In the genomic region with DNA sequence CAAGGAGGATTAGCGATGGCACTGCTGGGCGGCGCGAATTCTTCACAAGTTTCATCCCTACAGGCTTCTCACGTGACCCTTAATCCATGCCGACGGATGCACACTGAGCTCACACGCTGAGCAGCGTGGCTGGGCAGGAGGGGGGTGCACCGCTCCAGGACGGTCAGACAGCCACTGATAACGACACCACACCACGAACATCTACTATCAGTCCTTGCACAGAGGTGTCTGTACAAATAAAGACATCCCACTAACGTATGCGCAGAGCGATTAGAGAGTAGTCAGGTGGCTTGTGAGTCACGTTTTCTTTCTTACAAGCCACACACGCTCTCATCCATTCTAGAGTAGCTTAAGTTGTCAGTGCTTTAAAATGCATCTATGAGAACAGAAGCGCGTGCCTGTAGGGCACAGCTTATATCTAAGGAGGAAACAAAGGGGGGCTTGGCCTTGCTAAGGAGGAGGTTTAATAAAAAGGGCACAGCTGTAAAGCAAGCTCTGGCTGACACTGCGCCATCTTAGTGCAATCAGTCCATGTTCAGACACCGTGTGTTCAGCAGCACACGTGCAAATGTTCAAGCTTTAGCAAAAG, we compare ENCODE assay signal across 9 mouse cellular contexts. TPM values are rescaled to one million over a fixed set of nuclear protein-coding genes. Genes with fewer than 3 reads are reported as not detected.
DNase-seq lines count a peak whose midpoint lies in the region; ATAC-seq and TF ChIP-seq lines count a peak whose summit lies in the region.
"Had no signal": no experiment of that assay in that cellular context is flagged by ENCODE, and none has a peak within 500 bp of the region (broad histone marks: within the 10 kb centered on the region; RNA-seq: fewer than 3 reads in every experiment).

No protein-coding gene starts in this region.

- H3K9me3 ChIP-seq in kidney, embryonic 14.5 days (ENCODE audit: control insufficient read depth, low read length) = no peaks in the 10 kb centered on the region
- peaks cover 15% of the 10 kb centered on the region for H3K9me3 ChIP-seq in liver, embryonic 12.5 days (replicated peaks)
- H3K9me3 ChIP-seq: limb, embryonic 15.5 days had no signal

- H3K4me2 ChIP-seq in kidney, embryonic 14.5 days (replicated peaks; ENCODE audit: low read depth, low read length) = no peak overlapping the region
- peak overlapping the region; percentile 59 for H3K4me2 ChIP-seq in liver, embryonic 12.5 days
- H3K4me2 ChIP-seq: limb, embryonic 15.5 days had no signal

- WGBS in kidney, embryonic 14.5 days = 26% methylated on average over 23 of the region's 23 CpGs
- 8% methylated on average over 23 of the region's 23 CpGs for whole genome bisulfite sequencing in liver, embryonic 12.5 days (ENCODE audit: insufficient replicate concordance)

- H3K4me1 ChIP-seq in kidney, embryonic 14.5 days (ENCODE audit: control insufficient read depth, insufficient read depth, low read length) = no peaks in the 10 kb centered on the region
- peaks cover 43% of the 10 kb centered on the region for H3K4me1 ChIP-seq in liver, embryonic 12.5 days
- H3K4me1 ChIP-seq: limb, embryonic 15.5 days had no signal

- H3K9ac ChIP-seq in kidney, embryonic 14.5 days (ENCODE audit: low read depth, low read length) = no peak overlapping the region
- H3K9ac ChIP-seq in liver, embryonic 12.5 days = peak overlapping the region; percentile 43
- H3K9ac ChIP-seq: limb, embryonic 15.5 days had no signal

- H3K27ac ChIP-seq in kidney, embryonic 14.5 days (ENCODE audit: low read depth, low read length) = no peak overlapping the region
- peak overlapping the region; percentile 92 for H3K27ac ChIP-seq in liver, embryonic 12.5 days
- no peak overlapping the region for H3K27ac ChIP-seq in left cerebral cortex, adult 2 months
- H3K27ac ChIP-seq: limb, embryonic 15.5 days had no signal

- intact Hi-C loops in left cerebral cortex, adult 2 months (cut with DNase I) = no loop called here

- H3K27me3 ChIP-seq in kidney, embryonic 14.5 days (ENCODE audit: control insufficient read depth, insufficient read depth, low read length) = no peaks in the 10 kb centered on the region
- H3K27me3 ChIP-seq in liver, embryonic 12.5 days (replicated peaks) = no peaks in the 10 kb centered on the region
- H3K27me3 ChIP-seq: limb, embryonic 15.5 days had no signal

- no peak for DNase-seq in kidney, adult 8-10 months
- peak; percentile 61 for DNase-seq in retina, postnatal 7 days (ENCODE audit: low read depth, low spot score)
- DNase-seq in right cerebral cortex, postnatal 4 days = no peak
- DNase-seq in left cerebral cortex, adult 2 months (ENCODE audit: extremely low spot score in 1 of 2, low spot score in 2 of 2) = no peak
- no peak for DNase-seq in layer of hippocampus, postnatal 25 days (ENCODE audit: extremely low spot score in 1 of 2, low spot score in 1 of 2)

- ATAC-seq in kidney, embryonic 14.5 days (ENCODE audit: low FRiP score, low TSS enrichment) = peak; percentile 84; the same call in 1 of the 2 replicates
- ATAC-seq in erythroid progenitor cell, adult 5-6 weeks (replicated peaks; ENCODE audit: low FRiP score, poor library complexity, severe bottlenecking) = peak; percentile 98
- ATAC-seq in liver, embryonic 12.5 days = peak; percentile 100

- TF ChIP-seq CTCF in left cerebral cortex, adult 2 months (IDR thresholded peaks at IDR 0.05) = no peak

- H3K36me3 ChIP-seq in kidney, embryonic 14.5 days (ENCODE audit: control insufficient read depth, insufficient read depth, low read length) = peaks cover 60% of the 10 kb centered on the region
- H3K36me3 ChIP-seq in liver, embryonic 12.5 days = peaks cover 68% of the 10 kb centered on the region

- no peak overlapping the region for H3K4me3 ChIP-seq in kidney, embryonic 14.5 days (ENCODE audit: low read length)
- H3K4me3 ChIP-seq in liver, embryonic 12.5 days = peak overlapping the region; percentile 23; the same call in 1 of the 2 replicates
- H3K4me3 ChIP-seq in left cerebral cortex, adult 2 months = no peak overlapping the region
- H3K4me3 ChIP-seq: limb, embryonic 15.5 days had no signal

RNA-seq across cellular contexts. Expression of gene Tbk1, which starts 17.5 kb away (rescaled TPM):
- polyA plus RNA-seq in kidney, embryonic 14.5 days (2014; fragmentation: Nextera tagmentation; extraction: Ambion mirVana) = 21.2 and 37.5 TPM in 2 replicates
- 44.0 and 53.2 TPM in 2 replicates for total RNA-seq in erythroid progenitor cell, adult 5-6 weeks (2015; ENCODE audit: low replicate concordance)
- total RNA-seq in erythroid progenitor cell, adult 5-6 weeks (2017; ENCODE audit: low replicate concordance) = 75.9 and 109 TPM in 2 replicates
- polyA plus RNA-seq in liver, embryonic 12.5 days (2016; fragmentation: Nextera tagmentation; extraction: Ambion mirVana) = 24.8 and 25.8 TPM in 2 replicates
- 10 to 100 TPM; 47.2 to 50.3 TPM for total RNA-seq in left cerebral cortex, adult 2 months (2021)
- total RNA-seq in layer of hippocampus, postnatal 25 days (2021) = 10 to 100 TPM; 47.6 to 50.8 TPM

RNA-seq across cellular contexts. Expression of gene Xpot, which starts 57.0 kb away (rescaled TPM):
- 34.9 and 63.6 TPM in 2 replicates for polyA plus RNA-seq in kidney, embryonic 14.5 days (2014; fragmentation: Nextera tagmentation; extraction: Ambion mirVana)
- 22.2 and 32.8 TPM in 2 replicates for total RNA-seq in erythroid progenitor cell, adult 5-6 weeks (2015; ENCODE audit: low replicate concordance)
- 40.0 and 49.9 TPM in 2 replicates for total RNA-seq in erythroid progenitor cell, adult 5-6 weeks (2017; ENCODE audit: low replicate concordance)
- 67.8 and 68.8 TPM in 2 replicates for polyA plus RNA-seq in liver, embryonic 12.5 days (2016; fragmentation: Nextera tagmentation; extraction: Ambion mirVana)
- total RNA-seq in left cerebral cortex, adult 2 months (2021) = 10 to 100 TPM; 63.8 to 76.9 TPM
- 10 to 100 TPM; 61.2 to 69.0 TPM for total RNA-seq in layer of hippocampus, postnatal 25 days (2021)
